Mouse (Mus musculus): ENCODE measurements around the gene Pde3a. TPM values are rescaled to one million over a fixed set of nuclear protein-coding genes. Genes with fewer than 3 reads are reported as not detected.

The Pde3a gene
- polyA plus RNA-seq, 1 experiment, result 0.04 TPM

DNA sequence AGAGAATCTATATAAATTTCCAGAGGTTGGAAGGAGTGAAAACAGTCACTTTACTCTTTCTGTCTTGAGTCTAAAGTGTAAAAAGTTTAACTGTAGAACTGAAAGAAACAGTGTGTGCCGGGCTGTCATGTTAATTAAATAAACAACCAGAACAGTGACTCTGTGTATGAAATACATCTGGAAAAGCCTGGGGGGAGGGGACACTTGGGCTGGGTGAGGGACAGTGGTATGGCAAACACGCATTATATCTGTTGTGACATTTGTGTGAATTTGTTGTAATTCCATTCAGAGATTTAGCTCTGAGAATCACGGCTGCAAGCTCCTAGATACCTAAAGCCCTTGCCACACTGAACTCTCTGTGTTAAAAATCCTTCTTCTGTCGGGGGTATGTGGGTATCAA, 5.9 kb downstream of the Pde3a start:
- H3K9me3 ChIP-seq (replicated peaks; ENCODE audit: control insufficient read depth, insufficient read depth, low read length, poor library complexity, severe bottlenecking), result no peaks in the 10 kb centered on the region
- H3K27me3 ChIP-seq (ENCODE audit: control insufficient read depth, insufficient read depth, low read length, poor library complexity, severe bottlenecking), result 0 out of 2 replicates have a peak, but pooled peaks cover 3% of the 10 kb centered on the region
- no peaks in the 10 kb centered on the region for H3K4me1 ChIP-seq (ENCODE audit: control insufficient read depth, insufficient read depth, low read length)
- TF ChIP-seq CTCF (IDR thresholded peaks at IDR 0.05; ENCODE audit: low read depth, low read length), result no peak
- TF ChIP-seq POLR2A (IDR thresholded peaks at IDR 0.05; ENCODE audit: insufficient read depth, low read length), result no peak
- TF ChIP-seq EP300 (IDR thresholded peaks at IDR 0.05; ENCODE audit: insufficient read depth, low read depth, low read length), result no peak
- H3K9ac ChIP-seq (ENCODE audit: low read depth, poor library complexity, severe bottlenecking), result no peak overlapping the region
- H3K36me3 ChIP-seq (ENCODE audit: control insufficient read depth, insufficient read depth, low read length, poor library complexity, severe bottlenecking), result no peaks in the 10 kb centered on the region
- H3K4me3 ChIP-seq (ENCODE audit: low read depth, low read length), result no peak overlapping the region
- H3K27ac ChIP-seq (ENCODE audit: insufficient read depth, low read length), result no peak overlapping the region

DNA sequence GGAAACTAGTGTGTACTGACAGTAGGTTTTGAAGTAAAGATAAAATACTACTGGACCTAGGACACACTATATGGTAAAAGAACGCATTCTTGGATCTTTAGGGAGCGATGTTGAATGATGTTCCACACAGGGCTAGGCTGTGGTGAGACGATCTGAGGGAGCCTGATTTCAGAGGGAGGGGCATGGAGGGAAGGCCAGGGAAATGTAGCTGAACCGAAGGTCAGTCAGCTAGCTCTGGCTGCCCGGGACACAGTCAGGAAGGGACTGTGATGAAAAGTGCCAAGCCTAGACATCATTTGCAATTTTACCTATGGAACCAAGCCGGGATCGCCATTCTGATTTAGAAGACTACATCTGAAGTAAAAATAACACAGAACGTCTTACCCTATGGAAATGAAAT, 7.8 kb downstream of the Pde3a start:
- no peak overlapping the region for H3K27ac ChIP-seq (ENCODE audit: insufficient read depth, low read length)
- TF ChIP-seq CTCF (IDR thresholded peaks at IDR 0.05; ENCODE audit: low read depth, low read length) (no peak), POLR2A (IDR thresholded peaks at IDR 0.05; ENCODE audit: insufficient read depth, low read length) (no peak), EP300 (IDR thresholded peaks at IDR 0.05; ENCODE audit: insufficient read depth, low read depth, low read length) (no peak)
- no peak overlapping the region for H3K9ac ChIP-seq (ENCODE audit: low read depth, poor library complexity, severe bottlenecking)

DNA sequence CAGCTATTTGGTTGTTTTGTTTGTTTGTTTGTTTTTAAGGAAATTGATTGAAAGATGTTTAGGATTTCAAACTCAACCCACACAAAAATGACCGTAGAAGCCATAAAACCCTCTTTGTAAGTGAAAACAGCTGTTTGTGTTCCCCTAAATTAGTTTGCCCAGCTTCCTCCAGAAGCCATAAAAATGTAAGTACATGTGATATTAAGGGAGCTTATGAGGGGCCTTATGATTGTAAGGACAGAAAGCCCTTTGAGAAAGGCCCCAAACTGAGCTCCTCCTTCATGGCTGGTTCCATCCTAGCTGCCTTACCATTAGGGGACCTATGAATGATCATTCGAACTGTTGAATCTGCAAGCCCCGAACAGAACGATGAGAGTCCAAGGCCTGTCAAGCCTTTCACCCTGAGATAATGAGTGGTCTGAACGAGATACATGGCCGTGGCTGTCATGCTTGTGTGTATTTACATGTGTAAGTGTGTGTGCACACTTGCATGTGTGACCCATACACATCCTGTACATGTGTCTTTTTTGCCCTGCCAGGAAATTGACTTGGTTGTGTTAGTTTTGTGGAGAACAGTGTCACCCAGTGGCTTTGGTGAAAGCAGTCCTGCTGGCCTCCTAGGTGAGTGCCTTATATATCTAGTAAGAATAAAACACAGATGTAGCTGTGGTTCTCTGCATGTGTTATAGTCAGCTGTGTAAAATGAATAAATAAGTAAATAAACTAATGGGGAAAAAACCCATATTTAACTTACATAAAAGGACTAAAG, 8.5 kb downstream of the Pde3a start:
- TF ChIP-seq EP300 (IDR thresholded peaks at IDR 0.05; ENCODE audit: insufficient read depth, low read depth, low read length) (no peak), POLR2A (IDR thresholded peaks at IDR 0.05; ENCODE audit: insufficient read depth, low read length) (no peak), CTCF (IDR thresholded peaks at IDR 0.05; ENCODE audit: low read depth, low read length) (no peak)
- no peak overlapping the region for H3K9ac ChIP-seq (ENCODE audit: low read depth, poor library complexity, severe bottlenecking)
- H3K27ac ChIP-seq (ENCODE audit: insufficient read depth, low read length), result no peak overlapping the region

More for the DNA sequence above, 7.8 kb downstream of the Pde3a start:
- Histone ChIP-seq H3K4me3 (ENCODE audit: low read depth, low read length) (no peak overlapping the region), H3K27me3 (ENCODE audit: control insufficient read depth, insufficient read depth, low read length, poor library complexity, severe bottlenecking) (no peaks in the 10 kb centered on the region), H3K36me3 (ENCODE audit: control insufficient read depth, insufficient read depth, low read length, poor library complexity, severe bottlenecking) (no peaks in the 10 kb centered on the region), H3K4me1 (ENCODE audit: control insufficient read depth, insufficient read depth, low read length) (no peaks in the 10 kb centered on the region), H3K9me3 (replicated peaks; ENCODE audit: control insufficient read depth, insufficient read depth, low read length, poor library complexity, severe bottlenecking) (no peaks in the 10 kb centered on the region)

DNA sequence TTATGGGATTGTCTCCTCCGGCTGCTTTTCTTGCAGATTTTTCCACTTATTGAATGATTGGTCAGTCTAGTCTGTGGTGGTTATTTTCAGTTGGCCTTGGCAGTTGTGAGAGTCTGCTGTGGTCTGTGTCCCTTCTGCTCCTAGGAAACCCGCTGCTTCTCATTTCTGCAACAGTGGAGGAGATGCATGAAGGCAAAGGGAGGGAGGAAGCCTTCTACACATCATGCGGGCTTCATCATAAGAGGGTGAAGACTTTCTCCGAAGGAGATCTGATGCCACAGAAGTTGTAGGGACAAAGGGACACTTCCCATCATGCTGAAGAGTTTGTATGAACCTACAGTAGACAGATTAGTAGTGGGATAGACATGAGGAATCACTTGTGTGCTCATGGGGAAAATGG, 16.2 kb downstream of the Pde3a start:
- Histone ChIP-seq H3K9me3 (replicated peaks; ENCODE audit: control insufficient read depth, insufficient read depth, low read length, poor library complexity, severe bottlenecking) (no peaks in the 10 kb centered on the region), H3K9ac (ENCODE audit: low read depth, poor library complexity, severe bottlenecking) (no peak overlapping the region), H3K4me3 (ENCODE audit: low read depth, low read length) (no peak overlapping the region), H3K36me3 (ENCODE audit: control insufficient read depth, insufficient read depth, low read length, poor library complexity, severe bottlenecking) (no peaks in the 10 kb centered on the region), H3K4me1 (ENCODE audit: control insufficient read depth, insufficient read depth, low read length) (no peaks in the 10 kb centered on the region), H3K27me3 (ENCODE audit: control insufficient read depth, insufficient read depth, low read length, poor library complexity, severe bottlenecking) (no peaks in the 10 kb centered on the region), H3K27ac (ENCODE audit: insufficient read depth, low read length) (no peak overlapping the region)
- TF ChIP-seq POLR2A (IDR thresholded peaks at IDR 0.05; ENCODE audit: insufficient read depth, low read length) (no peak), CTCF (IDR thresholded peaks at IDR 0.05; ENCODE audit: low read depth, low read length) (no peak), EP300 (IDR thresholded peaks at IDR 0.05; ENCODE audit: insufficient read depth, low read depth, low read length) (no peak)

More for the DNA sequence above, 8.5 kb downstream of the Pde3a start:
- Histone ChIP-seq H3K36me3 (ENCODE audit: control insufficient read depth, insufficient read depth, low read length, poor library complexity, severe bottlenecking) (no peaks in the 10 kb centered on the region), H3K4me3 (ENCODE audit: low read depth, low read length) (no peak overlapping the region), H3K4me1 (ENCODE audit: control insufficient read depth, insufficient read depth, low read length) (no peaks in the 10 kb centered on the region), H3K9me3 (replicated peaks; ENCODE audit: control insufficient read depth, insufficient read depth, low read length, poor library complexity, severe bottlenecking) (no peaks in the 10 kb centered on the region), H3K27me3 (ENCODE audit: control insufficient read depth, insufficient read depth, low read length, poor library complexity, severe bottlenecking) (no peaks in the 10 kb centered on the region)

DNA sequence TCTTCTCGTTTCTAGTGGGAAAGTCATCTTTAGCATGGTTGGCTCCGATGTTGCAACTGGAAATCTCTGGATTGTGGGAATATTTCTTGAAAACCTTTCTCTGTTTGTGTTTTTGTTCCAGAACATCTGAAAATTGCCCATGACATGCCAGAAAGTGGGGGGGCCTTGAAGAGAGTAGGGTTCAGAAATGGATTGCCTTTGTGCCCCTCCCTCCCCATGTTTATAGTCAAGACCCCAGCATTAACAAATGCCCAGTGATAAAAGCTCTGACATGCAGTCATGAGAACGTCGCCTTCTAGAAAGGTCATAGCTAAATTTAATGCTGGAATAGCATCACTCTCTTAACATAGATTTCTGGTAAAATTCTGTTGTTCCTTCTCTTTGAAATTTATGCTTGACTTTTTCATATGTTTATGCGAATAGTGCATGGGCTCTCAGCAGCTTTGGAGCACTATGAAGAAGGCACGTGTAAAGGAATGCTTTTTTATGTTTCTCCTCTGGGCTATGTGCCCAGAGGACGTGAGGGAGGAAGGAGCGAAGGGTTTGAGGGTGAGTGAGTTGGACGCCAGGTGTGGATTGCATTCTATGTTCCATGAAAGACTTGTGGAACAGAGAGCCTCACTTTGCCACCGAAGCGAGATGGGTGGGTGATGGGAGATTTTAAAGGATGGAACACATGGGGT, 19.0 kb downstream of the Pde3a start:
- H3K4me1 ChIP-seq (ENCODE audit: control insufficient read depth, insufficient read depth, low read length), result no peaks in the 10 kb centered on the region
- H3K36me3 ChIP-seq (ENCODE audit: control insufficient read depth, insufficient read depth, low read length, poor library complexity, severe bottlenecking), result no peaks in the 10 kb centered on the region
- H3K27me3 ChIP-seq (ENCODE audit: control insufficient read depth, insufficient read depth, low read length, poor library complexity, severe bottlenecking), result no peaks in the 10 kb centered on the region
- H3K9ac ChIP-seq (ENCODE audit: low read depth, poor library complexity, severe bottlenecking), result no peak overlapping the region
- H3K4me3 ChIP-seq (ENCODE audit: low read depth, low read length), result no peak overlapping the region
- no peaks in the 10 kb centered on the region for H3K9me3 ChIP-seq (replicated peaks; ENCODE audit: control insufficient read depth, insufficient read depth, low read length, poor library complexity, severe bottlenecking)
- no peak overlapping the region for H3K27ac ChIP-seq (ENCODE audit: insufficient read depth, low read length)
- TF ChIP-seq POLR2A (IDR thresholded peaks at IDR 0.05; ENCODE audit: insufficient read depth, low read length) (no peak), EP300 (IDR thresholded peaks at IDR 0.05; ENCODE audit: insufficient read depth, low read depth, low read length) (no peak), CTCF (IDR thresholded peaks at IDR 0.05; ENCODE audit: low read depth, low read length) (no peak)

DNA sequence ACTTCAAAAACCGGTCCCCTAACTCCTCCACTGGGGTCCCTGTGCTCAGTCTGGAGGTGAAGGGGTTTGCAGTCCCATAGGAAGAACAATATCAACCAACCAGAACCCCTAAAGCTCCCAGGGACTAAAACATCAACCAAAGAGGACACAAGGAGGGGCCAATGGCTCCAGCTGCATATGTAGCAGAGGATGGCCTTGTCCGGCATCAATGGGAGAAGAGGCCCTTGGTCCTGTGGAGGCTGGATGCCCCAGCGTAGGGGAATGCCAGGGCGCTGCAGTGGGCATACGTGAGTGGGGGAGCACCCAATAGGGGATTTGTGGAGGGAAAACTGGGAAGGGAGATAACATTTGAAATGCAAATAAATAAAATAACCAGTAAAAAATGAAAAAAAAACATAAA, 19.8 kb downstream of the Pde3a start:
- Histone ChIP-seq H3K27ac (ENCODE audit: insufficient read depth, low read length) (no peak overlapping the region), H3K4me1 (ENCODE audit: control insufficient read depth, insufficient read depth, low read length) (no peaks in the 10 kb centered on the region), H3K36me3 (ENCODE audit: control insufficient read depth, insufficient read depth, low read length, poor library complexity, severe bottlenecking) (no peaks in the 10 kb centered on the region), H3K27me3 (ENCODE audit: control insufficient read depth, insufficient read depth, low read length, poor library complexity, severe bottlenecking) (no peaks in the 10 kb centered on the region), H3K4me3 (ENCODE audit: low read depth, low read length) (no peak overlapping the region), H3K9me3 (replicated peaks; ENCODE audit: control insufficient read depth, insufficient read depth, low read length, poor library complexity, severe bottlenecking) (no peaks in the 10 kb centered on the region), H3K9ac (ENCODE audit: low read depth, poor library complexity, severe bottlenecking) (no peak overlapping the region)
- no peak for TF ChIP-seq POLR2A (IDR thresholded peaks at IDR 0.05; ENCODE audit: insufficient read depth, low read length)
- no peak for TF ChIP-seq EP300 (IDR thresholded peaks at IDR 0.05; ENCODE audit: insufficient read depth, low read depth, low read length)
- TF ChIP-seq CTCF (IDR thresholded peaks at IDR 0.05; ENCODE audit: low read depth, low read length), result no peak

Data from ES-Bruce4 (cell line).